Mouse (Mus musculus) spleen, adult 2 months (tissue): ENCODE results near the gene Cacul1. TPM values are rescaled to one million over a fixed set of nuclear protein-coding genes. Genes with fewer than 3 reads are reported as not detected.

Source experiments
- DNase-seq, 2 experiments: peaks; one replicate each; pipeline versions ENCODE4 v3.0.0 to v3.0.0-alpha.2; 2012 to 2021; ENCODE audit warnings: low spot score in 2 of 2, low read depth in 1 of 2
- H3K27ac ChIP-seq: fragments of 200-500 bp; 2 replicates; pipeline ENCODE4 v1.5.1; 2012; ENCODE audit warnings: low read length, inconsistent platforms; ENCODE audit not compliant: insufficient read depth
- H3K27me3 ChIP-seq: fragments of 200-500 bp; 2 replicates; pipeline ENCODE4 v1.6.1; 2012; ENCODE audit warnings: mild to moderate bottlenecking, moderate library complexity, low read length, inconsistent platforms; ENCODE audit not compliant: control insufficient read depth, insufficient read depth
- H3K36me3 ChIP-seq: fragments of 200-500 bp; 2 replicates; pipeline ENCODE4 v1.6.1; 2012; ENCODE audit warnings: mild to moderate bottlenecking, low read length, inconsistent platforms; ENCODE audit not compliant: control insufficient read depth, insufficient read depth
- H3K4me1 ChIP-seq: fragments of 200-500 bp; 2 replicates; pipeline ENCODE4 v1.6.1; 2011; ENCODE audit warnings: inconsistent platforms; ENCODE audit not compliant: control insufficient read depth, insufficient read depth, insufficient read length
- H3K4me3 ChIP-seq: fragments of 200-500 bp; 2 replicates; pipeline ENCODE4 v1.5.1; 2011; ENCODE audit warnings: mild to moderate bottlenecking, inconsistent platforms; ENCODE audit not compliant: insufficient read depth, insufficient read length; ENCODE audit errors: extremely low read depth
- CTCF ChIP-seq: fragments of 200-500 bp; IDR thresholded peaks from 2 replicates; pipeline ENCODE4 v1.5.1; 2011; ENCODE audit warnings: mild to moderate bottlenecking, inconsistent platforms; ENCODE audit not compliant: insufficient read depth, insufficient read length, insufficient replicate concordance; ENCODE audit errors: extremely low read depth
- POLR2A ChIP-seq: fragments of 200-500 bp; IDR thresholded peaks from 2 replicates; pipeline ENCODE4 v1.6.1; 2011; ENCODE audit warnings: low read depth, low read length, inconsistent platforms
- WGBS: fragments of 180-500 bp; shearing (Covaris S2); methylation state at CpG from one replicate; pipeline ENCODE4 v1.1.7; 2018; 5-methylcytosine and 5-hydroxymethylcytosine counted together
- polyA plus RNA-seq: library from polyadenylated mRNA; depleted of rRNA; stranded (reverse); fragments of >200 nt; gene quantifications from 2 replicates; pipeline ENCODE4 v1.2.3, GENCODE M21; 2012

Gene Cacul1
- polyA plus RNA-seq, 1 experiment, result 7.9 TPM

DNA sequence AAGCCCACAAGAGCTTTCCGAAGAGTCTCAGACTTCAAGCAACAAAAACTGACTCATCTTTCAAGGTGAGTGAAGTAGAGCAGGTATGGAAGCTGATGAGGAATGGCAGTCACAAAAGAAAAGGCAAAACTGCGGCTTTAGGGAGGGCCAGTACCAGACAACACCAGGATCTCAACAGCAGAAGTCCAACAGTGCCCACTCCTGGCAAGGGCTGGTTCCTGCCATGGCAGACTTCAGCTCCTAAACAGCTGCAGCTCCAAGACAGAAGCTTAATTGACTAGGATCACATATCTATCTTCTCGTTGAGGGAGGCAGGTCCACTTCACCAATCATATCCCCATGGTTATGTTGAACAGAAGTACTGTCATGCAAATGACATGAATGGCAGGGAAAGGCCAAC, 67.4 kb downstream of the Cacul1 start:
- TF ChIP-seq CTCF (no peak), POLR2A (no peak)
- DNase-seq, result no peak
- Histone ChIP-seq H3K27ac (no peak overlapping the region), H3K27me3 (no peaks in the 10 kb centered on the region), H3K36me3 (no peaks in the 10 kb centered on the region), H3K4me1 (no peaks in the 10 kb centered on the region), H3K4me3 (no peak overlapping the region)
- WGBS, result 79% methylated on average over 3 of the region's 3 CpGs

- no peak overlapping the region for H3K27ac ChIP-seq
- H3K36me3 ChIP-seq, result no peaks in the 10 kb centered on the region
- DNase-seq, result no peak
- no peaks in the 10 kb centered on the region for H3K27me3 ChIP-seq
- TF ChIP-seq POLR2A (no peak), CTCF (no peak)
- H3K4me3 ChIP-seq, result no peak overlapping the region
- no peaks in the 10 kb centered on the region for H3K4me1 ChIP-seq
Measured at GRCm38 (mm10) chr19:60500209-60500608, 80.6 kb downstream of the Cacul1 start.

GRCm38 (mm10) chr19:60497171-60497570, 83.7 kb downstream of the Cacul1 start:
- DNase-seq, result no peak
- Histone ChIP-seq H3K4me3 (no peak overlapping the region), H3K27ac (no peak overlapping the region), H3K36me3 (no peaks in the 10 kb centered on the region), H3K27me3 (no peaks in the 10 kb centered on the region), H3K4me1 (no peaks in the 10 kb centered on the region)
- WGBS, result 78% methylated on average over 4 of the region's 4 CpGs
- TF ChIP-seq POLR2A (no peak), CTCF (no peak)

DNA sequence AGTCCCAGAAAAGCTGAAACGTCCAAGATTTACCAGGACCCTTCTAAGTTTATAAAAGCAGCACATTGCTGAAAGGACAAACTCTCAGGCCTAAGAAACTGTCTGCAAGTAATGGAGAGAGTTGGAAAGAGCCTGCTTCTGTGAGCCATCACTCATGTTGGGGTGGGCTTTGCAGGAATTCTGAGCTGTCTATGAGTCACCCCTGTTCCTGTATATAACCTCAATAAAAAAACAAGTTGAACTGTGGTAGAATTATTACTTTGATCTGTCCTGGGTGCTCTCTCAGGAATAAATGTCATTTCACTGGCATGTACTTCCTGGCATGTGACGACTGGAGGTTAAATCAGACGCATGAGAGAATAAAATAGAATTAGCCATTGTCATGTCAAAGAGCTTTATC, 85.1 kb downstream of the Cacul1 start:
- no peaks in the 10 kb centered on the region for H3K4me1 ChIP-seq
- no peak overlapping the region for H3K27ac ChIP-seq
- no peaks in the 10 kb centered on the region for H3K27me3 ChIP-seq
- WGBS, result 66% methylated on average over 3 of the region's 3 CpGs
- no peaks in the 10 kb centered on the region for H3K36me3 ChIP-seq
- TF ChIP-seq CTCF, result no peak
- no peak for TF ChIP-seq POLR2A
- no peak overlapping the region for H3K4me3 ChIP-seq
- DNase-seq, result no peak

DNA sequence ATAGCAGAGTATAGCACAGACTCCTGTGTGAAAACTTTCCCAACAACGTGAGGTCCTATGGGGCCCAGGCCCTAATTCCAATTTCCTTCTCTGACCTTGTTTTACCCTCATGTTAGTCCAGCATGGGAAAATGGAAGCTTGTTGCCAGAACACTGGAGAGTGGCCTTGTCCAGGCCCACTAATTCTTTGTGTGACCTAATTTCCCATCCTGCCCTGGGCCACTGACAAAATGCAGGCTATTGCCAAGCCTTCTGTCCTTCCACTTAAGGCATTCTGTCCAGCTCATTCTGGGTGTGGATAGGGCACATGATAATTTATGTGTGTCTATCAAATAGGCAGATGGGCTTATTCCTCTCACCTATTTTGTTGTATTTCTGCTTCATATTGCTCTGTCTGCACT, 91.3 kb downstream of the Cacul1 start:
- Histone ChIP-seq H3K27ac (no peak overlapping the region), H3K4me1 (no peaks in the 10 kb centered on the region), H3K27me3 (no peaks in the 10 kb centered on the region), H3K36me3 (no peaks in the 10 kb centered on the region), H3K4me3 (no peak overlapping the region)
- DNase-seq, result no peak
- no peak for TF ChIP-seq CTCF
- no peak for TF ChIP-seq POLR2A
- WGBS, result 84% methylated on average over 1 of the region's 1 CpGs

DNA sequence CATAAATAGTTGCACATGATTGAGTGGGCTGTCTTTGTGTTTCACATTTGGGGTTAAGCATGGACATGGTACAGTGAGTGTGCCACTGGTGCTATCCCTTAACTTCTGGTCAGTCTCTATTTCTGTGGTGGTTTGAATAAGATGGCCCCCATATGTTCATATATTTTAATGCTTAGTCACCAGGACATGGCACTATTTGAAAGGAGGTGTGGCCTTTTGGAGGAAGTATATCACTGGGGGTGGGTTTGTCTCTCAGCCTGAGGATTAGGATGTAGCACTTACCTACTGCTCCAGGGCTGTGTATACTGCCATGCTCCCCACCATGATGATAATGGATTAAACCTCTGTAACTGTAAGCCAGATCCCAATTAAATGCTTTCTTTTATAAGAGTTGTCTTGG, 95.6 kb downstream of the Cacul1 start:
- H3K36me3 ChIP-seq, result no peaks in the 10 kb centered on the region
- H3K27ac ChIP-seq, result no peak overlapping the region
- no peak overlapping the region for H3K4me3 ChIP-seq
- TF ChIP-seq POLR2A (no peak), CTCF (no peak)
- H3K27me3 ChIP-seq, result no peaks in the 10 kb centered on the region
- H3K4me1 ChIP-seq, result no peaks in the 10 kb centered on the region
- no peak for DNase-seq

- H3K27ac ChIP-seq, result no peak overlapping the region
- H3K4me1 ChIP-seq, result no peaks in the 10 kb centered on the region
- no peaks in the 10 kb centered on the region for H3K36me3 ChIP-seq
- TF ChIP-seq CTCF (no peak), POLR2A (no peak)
- H3K27me3 ChIP-seq, result no peaks in the 10 kb centered on the region
- WGBS, result 31% methylated on average over 1 of the region's 1 CpGs
- DNase-seq, result no peak
- H3K4me3 ChIP-seq, result no peak overlapping the region
Measured at GRCm38 (mm10) chr19:60478859-60479258, 102.0 kb downstream of the Cacul1 start.
